Mouse (Mus musculus) intestine, embryonic 16.5 days (tissue): Measurements from ENCODE around the gene Gm42957. TPM values are rescaled to one million over a fixed set of nuclear protein-coding genes. Genes with fewer than 3 reads are reported as not detected.

Source experiments
- ATAC-seq: fragments of 200-750 bp; cut with Nextera tagmentation; 2 replicates; pipeline ENCODE4 v1.8.0; 2017; ENCODE audit warnings: moderate TSS enrichment, moderate library complexity
- H3K27ac ChIP-seq: fragments of 300-500 bp; sonication (generic); 2 replicates; pipeline ENCODE4 v1.5.1; 2014; ENCODE audit warnings: mild to moderate bottlenecking, low read length
- H3K27me3 ChIP-seq: fragments of 300-500 bp; sonication (generic); replicated peaks from 2 replicates; pipeline ENCODE4 v1.6.1; 2014; ENCODE audit warnings: low read length, control low read depth, mixed read lengths; ENCODE audit not compliant: control insufficient read depth, insufficient read depth
- H3K36me3 ChIP-seq: fragments of 300-500 bp; sonication (generic); 2 replicates; pipeline ENCODE4 v1.6.1; 2014; ENCODE audit warnings: low read length, control low read depth; ENCODE audit not compliant: control insufficient read depth, insufficient read depth
- H3K4me1 ChIP-seq: fragments of 300-500 bp; sonication (generic); 2 replicates; pipeline ENCODE4 v1.6.1; 2014; ENCODE audit warnings: low read length, control low read depth, mixed read lengths; ENCODE audit not compliant: control insufficient read depth, insufficient read depth
- H3K4me2 ChIP-seq: fragments of 300-500 bp; sonication (generic); 2 replicates; pipeline ENCODE4 v1.6.1; 2014; ENCODE audit warnings: low read depth, low read length, control low read depth
- H3K4me3 ChIP-seq: fragments of 300-500 bp; sonication (generic); 2 replicates; pipeline ENCODE4 v1.5.1; 2014; ENCODE audit warnings: mild to moderate bottlenecking, low read length
- H3K9ac ChIP-seq: fragments of 300-500 bp; sonication (generic); 2 replicates; pipeline ENCODE4 v1.6.1; 2014; ENCODE audit warnings: low read depth, low read length
- H3K9me3 ChIP-seq: fragments of 300-500 bp; sonication (generic); 2 replicates; pipeline ENCODE4 v1.6.1; 2016; ENCODE audit warnings: low read length, control low read depth; ENCODE audit not compliant: control insufficient read depth
- WGBS: fragments of 180-500 bp; shearing (Covaris S2); extraction: QIAGEN DNeasy Blood & Tissue Kit; methylation state at CpG from one replicate; pipeline ENCODE4 v1.1.7; 2014; 5-methylcytosine and 5-hydroxymethylcytosine counted together
- polyA plus RNA-seq: library from polyadenylated mRNA; unstranded; fragments of >200 nt; fragmentation: Nextera tagmentation; extraction: Ambion mirVana; gene quantifications from 2 replicates; pipeline ENCODE4 v1.2.1, GENCODE M21; 2015

The Gm42957 gene
- polyA plus RNA-seq, 1 experiment from 2014 or later = 0.11 TPM

- Histone ChIP-seq H3K27me3 (peaks cover 5% of the 10 kb centered on the region; the same call in 1 of the 2 replicates), H3K36me3 (no peaks in the 10 kb centered on the region), H3K9ac (no peak overlapping the region), H3K4me2 (no peak overlapping the region), H3K27ac (no peak overlapping the region), H3K9me3 (no peaks in the 10 kb centered on the region), H3K4me1 (peaks cover 8% of the 10 kb centered on the region), H3K4me3 (no peak overlapping the region)
- WGBS = 25% methylated on average over 1 of the region's 1 CpGs
- no peak for ATAC-seq
Observed at GRCm38 (mm10) chr3:96667316-96667715, 32.0 kb downstream of the Gm42957 start.

GRCm38 (mm10) chr3:96668424-96669067 is 33.3 kb downstream of the Gm42957 start:
- H3K36me3 ChIP-seq = no peaks in the 10 kb centered on the region
- no peak overlapping the region for H3K4me2 ChIP-seq
- no peaks in the 10 kb centered on the region for H3K9me3 ChIP-seq
- H3K9ac ChIP-seq = no peak overlapping the region
- no peak for ATAC-seq
- WGBS = 88% methylated on average over 5 of the region's 5 CpGs
- peaks cover 5% of the 10 kb centered on the region; the same call in 1 of the 2 replicates for H3K27me3 ChIP-seq
- H3K4me3 ChIP-seq = no peak overlapping the region
- H3K27ac ChIP-seq = no peak overlapping the region
- peaks cover 8% of the 10 kb centered on the region for H3K4me1 ChIP-seq

- H3K4me1 ChIP-seq = peaks cover 12% of the 10 kb centered on the region
- peak; percentile 98 for ATAC-seq
- WGBS = 4% methylated on average over 35 of the region's 35 CpGs
- peak within 1 kb of the TSS; percentile 54 for H3K4me3 ChIP-seq
- no peaks in the 10 kb centered on the region for H3K9me3 ChIP-seq
- peaks cover 5% of the 10 kb centered on the region; the same call in 1 of the 2 replicates for H3K27me3 ChIP-seq
- peak within 1 kb of the TSS; percentile 48; the same call in 1 of the 2 replicates for H3K9ac ChIP-seq
- H3K4me2 ChIP-seq = peak within 1 kb of the TSS; percentile 89
- no peaks in the 10 kb centered on the region for H3K36me3 ChIP-seq
- H3K27ac ChIP-seq = no peak within 1 kb of the TSS
Observed at GRCm38 (mm10) chr3:96669727-96670468, 34.6 kb downstream of the Gm42957 start, which contains the start of gene Ankrd35. TSS of gene Ankrd35 (plus strand) at chr3:96670131.

GRCm38 (mm10) chr3:96671519-96671918 is 36.2 kb downstream of the Gm42957 start:
- WGBS = 93% methylated on average over 5 of the region's 5 CpGs
- Histone ChIP-seq H3K4me1 (peaks cover 17% of the 10 kb centered on the region), H3K4me3 (no peak overlapping the region), H3K9ac (no peak overlapping the region), H3K9me3 (no peaks in the 10 kb centered on the region), H3K4me2 (no peak overlapping the region), H3K27me3 (peaks cover 5% of the 10 kb centered on the region; the same call in 1 of the 2 replicates), H3K36me3 (no peaks in the 10 kb centered on the region), H3K27ac (no peak overlapping the region)
- ATAC-seq = no peak

GRCm38 (mm10) chr3:96673514-96673913 is 38.2 kb downstream of the Gm42957 start:
- Histone ChIP-seq H3K4me2 (no peak overlapping the region), H3K4me3 (no peak overlapping the region), H3K9me3 (no peaks in the 10 kb centered on the region), H3K27me3 (peaks cover 5% of the 10 kb centered on the region; the same call in 1 of the 2 replicates), H3K36me3 (no peaks in the 10 kb centered on the region), H3K4me1 (peaks cover 17% of the 10 kb centered on the region), H3K9ac (no peak overlapping the region), H3K27ac (no peak overlapping the region)
- ATAC-seq = no peak
- WGBS = 75% methylated on average over 4 of the region's 4 CpGs

- Histone ChIP-seq H3K4me2 (no peak overlapping the region), H3K27me3 (peaks cover 5% of the 10 kb centered on the region; the same call in 1 of the 2 replicates), H3K36me3 (no peaks in the 10 kb centered on the region), H3K9ac (no peak overlapping the region), H3K4me3 (no peak overlapping the region), H3K27ac (no peak overlapping the region), H3K9me3 (no peaks in the 10 kb centered on the region), H3K4me1 (peaks cover 16% of the 10 kb centered on the region)
- ATAC-seq = no peak
- WGBS = 41% methylated on average over 8 of the region's 8 CpGs
Observed at GRCm38 (mm10) chr3:96674442-96674841, 39.2 kb downstream of the Gm42957 start.

GRCm38 (mm10) chr3:96675171-96675570 is 39.9 kb downstream of the Gm42957 start:
- no peak overlapping the region for H3K4me3 ChIP-seq

GRCm38 (mm10) chr3:96675690-96676089 is 40.4 kb downstream of the Gm42957 start:
- Histone ChIP-seq H3K27me3 (no peaks in the 10 kb centered on the region), H3K9ac (no peak overlapping the region), H3K36me3 (no peaks in the 10 kb centered on the region), H3K4me2 (no peak overlapping the region), H3K9me3 (no peaks in the 10 kb centered on the region), H3K27ac (no peak overlapping the region), H3K4me1 (peaks cover 9% of the 10 kb centered on the region), H3K4me3 (no peak overlapping the region)
- peak; percentile 50 for ATAC-seq
- 51% methylated on average over 3 of the region's 3 CpGs for WGBS

More at GRCm38 (mm10) chr3:96675171-96675570, 39.9 kb downstream of the Gm42957 start:
- H3K9ac ChIP-seq = no peak overlapping the region
- peak; percentile 11; the same call in 1 of the 2 replicates for ATAC-seq
- no peaks in the 10 kb centered on the region for H3K9me3 ChIP-seq
- peaks cover 14% of the 10 kb centered on the region for H3K4me1 ChIP-seq
- H3K36me3 ChIP-seq = no peaks in the 10 kb centered on the region
- H3K27me3 ChIP-seq = peaks cover 5% of the 10 kb centered on the region; the same call in 1 of the 2 replicates
- 73% methylated on average over 3 of the region's 3 CpGs for WGBS
- no peak overlapping the region for H3K27ac ChIP-seq
- H3K4me2 ChIP-seq = no peak overlapping the region

GRCm38 (mm10) chr3:96678456-96678855 is 43.2 kb downstream of the Gm42957 start:
- Histone ChIP-seq H3K9ac (no peak overlapping the region), H3K36me3 (no peaks in the 10 kb centered on the region), H3K27me3 (no peaks in the 10 kb centered on the region), H3K4me1 (peaks cover 8% of the 10 kb centered on the region), H3K4me3 (no peak overlapping the region), H3K4me2 (no peak overlapping the region), H3K27ac (no peak overlapping the region), H3K9me3 (no peaks in the 10 kb centered on the region)
- 70% methylated on average over 7 of the region's 7 CpGs for WGBS
- ATAC-seq = no peak
